Mouse (Mus musculus): ENCODE results near the gene Vps51.

Gene Vps51

DNA sequence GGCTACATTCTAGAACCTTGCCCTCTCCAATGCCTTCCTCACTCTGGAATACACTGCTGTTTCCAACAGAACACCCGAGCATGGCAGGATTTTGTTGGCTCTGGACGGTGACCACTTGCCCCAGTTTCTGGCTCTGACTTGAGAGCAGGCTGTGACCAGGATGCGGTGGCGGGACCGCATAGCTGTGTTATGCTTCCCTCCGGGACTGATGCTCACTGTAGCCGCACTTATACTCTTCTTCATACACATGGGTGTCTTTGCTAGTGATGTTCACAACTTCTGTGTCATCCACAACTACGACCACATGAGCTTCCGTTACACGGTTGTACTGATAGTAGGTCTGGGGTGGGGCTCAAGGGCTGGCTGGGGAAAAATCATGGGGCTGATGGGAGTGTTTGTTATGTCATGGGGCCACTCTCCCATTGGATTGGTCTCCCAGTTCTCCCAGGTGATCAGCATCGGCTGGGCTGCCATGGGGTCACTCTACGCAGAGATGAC, 3.0 kb upstream of the Vps51 start, which contains the start of gene Tmem262:
Tmem262 (plus strand) TSS at position 51 of the 498 bp plus-strand sequence.
- DNase-seq (ENCODE audit: low read depth) = no peak

DNA sequence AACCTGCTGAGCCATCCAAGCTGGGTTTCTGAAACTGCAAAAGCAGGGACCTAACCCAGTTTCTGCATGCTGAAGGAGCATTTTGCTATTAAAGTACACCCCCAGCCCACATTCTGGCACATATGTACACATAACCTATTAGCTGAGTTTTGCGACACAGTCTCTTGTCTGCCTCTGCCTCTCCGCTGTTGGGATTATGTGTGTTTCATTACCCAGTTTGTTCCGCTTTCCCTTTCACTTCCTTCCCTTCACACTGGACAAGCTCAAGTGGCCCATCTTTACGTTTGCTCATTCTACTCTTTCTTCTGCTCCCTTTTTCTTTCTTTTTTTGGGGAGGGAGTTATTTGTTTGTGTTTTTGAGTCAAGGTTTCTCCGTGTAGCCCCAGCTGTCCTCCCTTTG, 3.1 kb downstream of the Vps51 start:
- no peak for DNase-seq (ENCODE audit: low read depth)

DNA sequence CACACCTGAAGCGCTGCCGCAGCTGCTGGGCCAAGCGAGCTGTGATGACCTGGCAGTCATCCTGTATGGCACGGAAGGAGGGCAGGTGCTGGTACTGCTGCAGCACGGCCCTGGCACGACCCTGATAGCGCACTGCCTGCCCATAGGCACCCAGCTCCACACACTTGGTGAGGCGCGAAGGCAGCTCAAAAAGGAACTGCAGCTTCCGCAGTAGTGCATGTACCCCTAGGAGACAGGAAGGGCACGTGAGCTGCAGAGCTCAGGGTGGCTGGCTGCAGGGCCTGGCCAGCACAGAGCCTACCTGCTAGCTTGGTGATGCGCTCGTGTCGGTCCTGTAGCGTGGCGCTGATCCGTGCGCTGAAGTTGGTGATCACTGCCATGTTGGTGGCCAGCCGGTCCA, 5.8 kb downstream of the Vps51 start:
- DNase-seq (ENCODE audit: low read depth) = no peak

DNA sequence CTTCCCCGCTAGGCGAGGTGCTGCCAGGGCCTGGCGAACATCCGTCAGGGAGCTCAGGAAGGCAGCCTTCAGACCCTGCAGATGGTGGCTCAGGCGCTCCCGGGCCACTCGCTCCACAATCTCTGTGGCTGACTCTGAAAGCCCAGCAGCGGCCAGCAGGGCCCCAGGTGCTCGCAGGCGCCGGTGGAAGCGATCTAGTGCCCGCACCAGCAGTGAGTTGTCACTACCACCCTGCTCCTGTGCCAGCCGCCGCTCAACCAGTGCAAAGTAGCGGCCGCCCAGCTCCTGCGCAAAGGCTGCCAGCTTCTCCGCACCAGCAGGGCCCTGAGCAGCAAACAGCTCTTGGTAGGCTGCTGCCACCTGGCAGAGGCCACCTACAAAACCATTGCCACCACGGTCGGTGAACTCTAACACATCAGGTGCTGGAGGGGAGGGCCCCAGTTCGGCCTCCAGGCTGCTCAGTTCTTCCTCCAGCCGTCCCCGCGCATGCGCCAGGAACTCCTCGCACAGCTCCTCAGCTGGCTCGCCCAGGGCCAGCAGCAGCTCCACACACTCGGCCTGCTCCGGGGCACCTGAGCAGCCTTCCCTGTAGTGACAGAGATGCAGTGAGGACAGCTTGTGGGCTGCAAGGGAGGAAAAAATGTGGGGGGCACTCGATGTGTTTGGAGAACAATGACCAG, 6.3 kb downstream of the Vps51 start:
- DNase-seq (ENCODE audit: low read depth) = no peak

DNA sequence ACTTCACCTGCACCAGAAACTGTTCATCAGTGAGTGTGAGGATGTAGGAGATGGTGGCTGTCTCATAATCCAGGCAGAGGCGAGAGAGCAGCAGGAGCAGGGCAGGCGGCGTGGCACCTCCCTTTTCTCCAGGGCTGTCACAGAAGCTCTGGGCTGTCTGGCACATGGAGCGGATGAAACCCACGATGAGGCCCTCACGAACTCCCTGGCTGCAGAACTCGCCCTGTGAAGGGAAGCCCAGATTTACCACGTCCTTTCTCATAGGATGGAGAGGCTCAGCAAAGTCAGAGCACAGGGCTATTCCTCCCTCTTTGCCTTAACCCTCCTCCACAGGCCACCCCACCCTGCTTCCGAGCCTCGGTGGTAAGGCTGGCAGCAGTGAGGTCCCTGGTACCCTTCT, 7.2 kb downstream of the Vps51 start:
- DNase-seq (ENCODE audit: low read depth) = no peak

DNA sequence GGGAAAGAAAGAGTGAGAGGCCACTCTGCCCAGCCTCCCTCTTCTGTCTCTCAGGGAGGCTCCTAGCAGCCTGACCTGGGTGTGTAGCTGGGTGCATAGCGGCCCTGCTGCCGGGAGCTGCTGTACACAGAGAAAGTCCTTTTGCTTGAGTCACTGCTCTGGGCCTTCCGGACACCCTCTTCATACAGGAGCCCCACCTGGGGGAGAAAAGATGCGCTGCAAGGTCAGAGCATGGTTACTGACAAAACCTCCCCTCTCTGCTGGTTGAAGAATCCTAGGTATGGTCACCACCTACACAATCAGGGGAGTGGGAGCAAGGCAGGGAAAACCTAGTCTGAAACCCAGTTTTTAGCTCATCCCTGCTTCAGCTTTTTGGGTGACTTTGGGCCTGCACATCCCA, 8.1 kb downstream of the Vps51 start:
- no peak for DNase-seq (ENCODE audit: low read depth)

DNA sequence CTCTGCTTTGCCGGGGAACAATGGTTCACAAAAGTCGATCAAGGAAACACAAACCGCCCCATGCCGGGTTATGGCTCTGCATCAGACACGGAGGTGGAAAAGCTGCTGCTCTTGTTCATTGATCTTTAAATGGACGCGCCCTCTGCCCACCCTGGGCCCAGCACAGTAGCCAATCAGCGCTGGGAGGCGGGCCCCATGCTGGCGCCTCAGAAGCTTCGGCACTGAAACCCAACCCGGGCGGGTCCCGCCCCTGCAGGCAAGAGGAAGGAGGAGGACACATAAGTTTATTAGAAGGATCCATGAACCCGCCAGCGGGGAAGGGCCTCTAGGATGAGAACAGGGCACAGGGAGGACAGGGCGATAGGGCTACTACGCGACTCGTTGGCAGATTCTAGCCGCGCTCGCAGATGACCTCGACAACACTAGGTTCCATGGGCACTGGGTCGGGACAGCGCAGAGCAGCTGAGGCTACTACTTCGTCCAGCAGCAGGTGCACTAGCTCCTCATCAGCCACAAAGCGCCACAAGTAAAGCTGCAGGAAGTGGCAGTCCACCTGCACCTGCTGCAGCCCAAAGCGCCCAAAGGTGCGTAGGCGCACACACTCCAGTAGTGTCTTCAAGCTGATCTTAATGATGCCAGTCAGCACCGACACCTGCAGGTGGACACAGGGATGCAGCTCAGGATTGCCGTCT, 9.2 kb downstream of the Vps51 start, which contains the start of gene Tm7sf2:
Tm7sf2 (minus strand) TSS at position 650 of the 692 bp plus-strand sequence.
- DNase-seq (ENCODE audit: low read depth) = peak; percentile 93

DNA sequence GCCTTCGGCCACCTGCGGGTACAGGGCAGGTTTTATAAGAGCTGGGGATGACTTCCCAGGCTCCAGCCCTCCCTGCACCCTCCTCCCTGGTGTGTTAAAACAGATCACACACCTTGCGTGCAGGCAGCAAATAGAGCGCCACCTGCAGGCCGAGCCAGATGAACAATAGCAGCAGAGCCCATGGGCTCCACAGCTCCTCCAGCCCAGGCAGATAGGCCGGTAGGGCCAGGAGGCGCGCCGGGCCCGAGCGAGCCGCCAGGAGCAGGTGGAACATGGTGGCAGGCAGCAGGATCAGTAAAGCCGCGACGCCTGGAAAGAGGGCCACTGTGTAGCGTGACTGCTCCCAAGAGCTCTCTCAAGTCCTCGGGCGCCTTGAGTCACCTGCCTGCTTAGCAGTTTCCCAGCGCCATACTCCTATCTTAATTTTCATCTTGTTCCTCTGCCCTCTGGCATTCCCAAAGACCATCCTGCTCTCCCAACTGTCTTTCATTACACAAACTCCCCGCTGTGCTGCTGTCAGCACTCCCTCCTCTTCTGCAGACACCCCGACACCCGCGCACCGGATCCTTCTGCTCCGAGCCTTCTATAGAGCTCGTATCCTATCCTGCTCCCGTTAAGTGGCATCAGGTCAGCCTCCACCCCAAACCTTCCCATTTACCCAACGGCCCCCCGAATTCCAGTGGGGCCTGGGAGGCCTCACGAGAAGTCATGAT, 9.9 kb downstream of the Vps51 start:
- peak; percentile 91 for DNase-seq (ENCODE audit: low read depth)

DNA sequence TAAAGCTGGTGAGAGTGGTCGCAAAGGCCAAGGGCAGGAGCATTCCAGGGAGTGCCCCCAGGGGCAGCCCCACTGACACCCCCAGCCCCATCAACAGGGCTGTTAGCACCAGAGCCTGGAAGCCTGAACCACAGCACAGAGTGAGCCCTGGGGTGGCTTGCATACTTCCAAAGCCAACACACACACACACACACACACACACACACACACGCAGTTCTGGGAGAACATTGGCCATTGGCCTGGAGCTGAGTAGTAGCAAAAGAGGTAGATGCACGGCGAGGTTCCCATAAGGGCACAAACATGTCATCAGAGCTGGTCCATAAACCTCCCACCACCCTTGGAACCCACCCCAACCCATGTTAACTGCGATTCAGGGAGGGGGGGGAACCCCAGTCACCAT, 10.5 kb downstream of the Vps51 start:
- DNase-seq (ENCODE audit: low read depth) = no peak

DNA sequence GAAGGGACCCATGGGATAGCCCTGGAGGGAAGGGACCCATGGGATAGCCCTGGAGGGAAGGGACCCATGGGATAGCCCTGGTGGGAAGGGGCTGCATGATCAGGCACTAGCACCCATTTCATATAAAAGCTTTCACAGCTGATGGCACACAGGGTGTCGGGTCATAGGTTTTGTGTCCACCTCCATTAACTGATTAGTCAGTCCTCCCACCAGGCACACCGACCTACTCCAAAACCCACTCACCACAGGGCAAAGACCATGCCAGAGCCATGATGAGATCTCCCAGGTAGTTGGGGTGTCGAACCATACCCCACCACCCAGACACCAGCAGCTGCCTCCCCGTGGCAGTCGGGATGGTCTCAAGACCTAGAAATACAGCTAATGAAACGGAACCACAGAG, 13.9 kb downstream of the Vps51 start:
- no peak for DNase-seq (ENCODE audit: low read depth)

DNA sequence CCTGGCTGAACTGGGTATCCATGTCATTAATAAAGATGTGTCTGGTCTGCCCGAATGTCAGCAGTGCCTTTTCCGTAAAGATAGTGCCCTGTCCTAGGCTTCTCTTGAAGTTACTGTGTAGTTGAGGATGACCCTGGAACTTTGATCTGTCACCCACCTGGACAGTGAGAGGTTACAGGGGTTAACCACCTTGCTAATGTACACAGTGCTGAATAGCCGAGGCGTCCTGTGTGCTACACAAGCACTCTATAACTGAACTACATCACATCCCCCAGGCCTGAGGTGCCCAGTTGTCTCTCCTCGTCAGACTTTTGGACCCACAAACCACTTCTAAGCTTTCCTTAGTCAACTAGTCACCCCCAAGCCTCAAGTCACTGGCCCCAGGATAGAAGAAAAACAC, 14.6 kb downstream of the Vps51 start:
- DNase-seq (ENCODE audit: low read depth) = no peak

DNA sequence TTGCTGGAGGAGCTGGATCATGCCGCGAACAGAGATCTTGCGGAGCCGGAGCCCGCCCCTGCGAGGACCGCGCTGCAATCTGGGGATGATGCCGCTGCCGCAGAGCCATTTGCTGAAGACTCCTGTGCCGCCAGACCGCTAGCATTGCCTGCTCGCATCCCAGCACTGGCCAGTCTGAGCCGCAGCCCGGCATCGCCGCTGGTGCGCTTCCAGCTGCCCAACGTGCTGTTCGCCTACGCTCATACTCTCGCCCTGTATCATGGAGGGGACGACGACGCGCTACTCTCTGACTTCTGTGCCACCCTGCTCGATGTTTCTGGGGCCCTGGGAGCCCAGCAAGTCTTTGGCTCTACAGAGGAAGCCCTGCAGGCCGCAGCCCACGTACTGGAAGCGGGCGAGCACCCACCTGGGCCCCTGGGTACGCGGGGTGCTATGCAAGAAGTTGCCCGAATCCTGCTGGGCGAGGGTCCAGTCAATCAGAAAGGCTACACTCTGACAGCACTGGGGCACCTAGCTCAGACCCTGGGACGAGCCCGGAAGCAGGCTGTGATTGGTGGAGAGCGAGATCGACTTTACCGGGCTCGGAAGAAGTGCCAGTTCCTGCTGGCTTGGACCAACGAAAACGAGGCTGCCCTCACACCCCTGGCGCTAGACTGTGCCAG, 15.3 kb downstream of the Vps51 start:
- DNase-seq (ENCODE audit: low read depth) = peak; percentile 86

DNA sequence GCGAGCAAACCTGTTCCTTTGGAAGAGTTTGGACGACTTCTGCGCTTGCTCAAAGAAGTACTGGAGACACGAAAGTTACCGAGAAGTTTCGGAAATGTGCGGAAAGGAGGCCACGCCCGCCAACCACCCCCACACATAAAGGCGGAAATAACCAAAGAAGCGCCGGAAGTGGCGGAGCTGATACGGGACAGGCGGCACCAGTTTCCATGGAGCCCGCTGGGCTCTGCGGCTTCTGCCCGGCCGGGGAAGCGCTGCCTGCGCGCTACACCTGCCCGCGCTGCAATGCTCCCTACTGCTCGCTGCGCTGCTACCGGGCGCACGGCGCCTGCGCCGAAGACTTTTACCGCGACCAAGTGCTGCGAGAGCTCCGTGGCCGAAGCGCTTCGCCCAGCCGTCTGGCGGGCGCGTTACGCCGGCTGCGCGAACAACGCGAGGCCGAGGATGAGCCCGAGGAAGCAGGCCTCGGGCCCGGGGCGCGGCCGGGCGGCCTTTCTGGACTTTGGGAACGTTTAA, 16.0 kb downstream of the Vps51 start, which contains the start of gene Znhit2:
Znhit2 (plus strand) TSS at position 172 of the 513 bp plus-strand sequence.
- peak; percentile 95 for DNase-seq (ENCODE audit: low read depth)

DNA sequence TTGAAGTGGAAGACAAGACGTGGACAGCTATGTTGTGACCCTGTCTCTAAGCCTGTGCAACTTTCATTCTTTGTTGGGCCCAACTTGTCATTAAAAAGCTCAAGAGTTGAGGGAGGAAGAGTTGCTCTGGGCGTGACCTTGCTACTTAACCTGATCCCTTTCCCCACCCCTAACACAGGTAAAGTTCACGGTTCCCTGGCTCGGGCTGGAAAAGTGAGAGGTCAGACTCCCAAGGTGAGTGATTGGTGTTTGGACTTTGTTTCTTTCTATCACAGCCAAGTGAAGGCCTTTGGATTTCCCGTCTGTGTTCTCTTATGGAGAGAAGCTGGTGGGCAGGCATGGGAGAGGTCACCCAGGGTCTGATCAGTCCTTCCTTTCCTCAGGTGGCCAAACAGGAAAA, 18.1 kb downstream of the Vps51 start:
- DNase-seq (ENCODE audit: low read depth) = no peak

DNA sequence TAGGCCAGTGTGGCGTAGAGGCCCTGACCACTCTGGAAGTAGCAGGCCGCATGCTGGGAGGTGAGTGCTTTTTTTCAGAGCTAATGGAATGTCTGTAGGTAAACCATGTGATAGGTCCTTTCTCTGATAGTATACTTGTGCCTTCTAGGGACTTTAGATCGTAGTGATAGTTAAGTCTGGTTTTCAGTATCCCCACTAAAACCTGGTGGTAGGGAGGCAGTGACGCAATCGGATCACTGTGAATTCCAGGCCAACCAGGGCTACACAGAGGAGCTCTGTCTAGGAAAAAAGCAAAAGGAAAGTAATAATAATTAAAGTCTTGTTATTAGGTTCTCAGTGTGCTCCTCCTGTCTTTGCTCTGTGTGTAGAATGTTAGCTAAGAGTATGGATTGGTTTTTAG, 18.5 kb downstream of the Vps51 start:
- peak; percentile 29 for DNase-seq (ENCODE audit: low read depth)

DNA sequence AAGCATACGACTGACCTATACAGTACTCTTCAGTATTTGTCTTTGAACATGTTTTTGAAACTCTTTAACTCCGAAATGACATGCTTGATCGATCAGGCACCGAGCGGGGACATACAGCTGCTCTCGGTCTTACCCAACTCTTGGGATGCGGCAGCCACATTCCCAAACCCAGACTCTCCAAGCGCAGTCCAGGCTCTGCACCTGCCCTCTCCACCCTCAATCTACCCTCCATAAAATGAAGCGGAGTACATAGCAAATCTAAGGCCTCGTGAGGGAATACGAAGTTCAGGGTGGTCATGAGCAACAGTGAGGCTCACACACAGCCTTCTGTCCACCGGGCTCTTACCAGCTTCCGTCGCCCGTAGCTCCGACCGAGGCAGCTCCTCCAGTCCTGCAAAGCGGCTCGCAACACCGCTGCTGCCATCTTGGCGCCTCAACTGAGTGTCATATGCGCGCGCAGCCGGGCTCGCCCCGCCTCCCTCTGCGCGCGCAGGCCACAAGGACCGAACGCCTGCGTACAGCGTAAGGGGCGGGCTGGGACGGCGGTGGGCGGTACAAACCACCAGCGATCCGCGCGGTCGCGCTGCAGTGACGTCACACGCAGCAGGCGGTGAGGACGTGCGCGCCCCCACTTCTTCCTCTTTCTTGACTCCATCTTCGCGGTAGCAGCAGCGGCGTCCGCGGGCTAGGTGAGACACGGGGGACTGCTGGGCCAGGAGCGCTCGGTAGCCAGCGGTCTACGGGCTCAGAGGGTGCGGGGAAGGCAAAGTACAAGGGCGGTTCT, 19.5 kb downstream of the Vps51 start, which contains the start of the genes Mrpl49 and Fau:
Mrpl49 (minus strand) TSS at position 473 of the 784 bp plus-strand sequence.
Fau (plus strand) TSS at position 532 of the 784 bp plus-strand sequence.
- peak; percentile 98 for DNase-seq (ENCODE audit: low read depth)

DNA sequence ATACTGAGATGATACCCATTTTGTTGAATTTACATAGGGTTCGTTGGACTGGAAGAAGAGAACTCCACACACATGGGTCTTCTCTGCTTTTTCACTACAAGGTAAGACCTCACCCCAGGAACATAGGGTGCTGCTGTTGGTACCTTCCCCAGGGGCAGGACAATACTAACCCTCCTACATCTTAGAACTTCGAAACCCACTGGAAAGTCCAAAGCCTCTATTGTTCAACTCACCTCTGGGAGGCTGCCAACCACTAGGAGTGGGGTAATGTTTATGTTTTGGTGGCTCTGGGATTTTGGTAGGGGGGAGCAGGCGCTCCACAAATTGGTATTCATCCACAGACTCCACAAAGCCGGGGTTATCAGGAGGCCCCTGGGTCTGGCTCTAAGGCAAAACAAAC, 20.3 kb downstream of the Vps51 start:
- DNase-seq (ENCODE audit: low read depth) = no peak

DNA sequence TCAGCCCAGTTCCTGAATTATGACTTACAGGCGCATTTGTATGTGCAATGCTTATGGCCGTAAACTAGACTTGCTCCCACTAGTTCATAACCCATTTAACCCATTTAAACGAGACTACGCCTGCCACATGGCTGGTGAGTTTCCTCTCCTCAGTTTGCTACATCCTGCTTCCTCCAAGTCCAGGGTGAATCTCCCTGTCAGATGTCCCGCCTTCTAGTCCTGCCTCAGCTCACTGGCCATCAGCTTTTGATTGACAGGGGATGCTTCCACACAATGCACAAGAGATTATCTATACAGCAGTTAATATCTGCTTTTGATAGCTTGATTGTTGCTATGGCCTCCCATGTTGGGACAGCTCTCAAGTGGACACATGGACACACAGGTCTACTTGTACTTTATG, 22.7 kb downstream of the Vps51 start:
- peak; percentile 44 for DNase-seq (ENCODE audit: low read depth)

DNA sequence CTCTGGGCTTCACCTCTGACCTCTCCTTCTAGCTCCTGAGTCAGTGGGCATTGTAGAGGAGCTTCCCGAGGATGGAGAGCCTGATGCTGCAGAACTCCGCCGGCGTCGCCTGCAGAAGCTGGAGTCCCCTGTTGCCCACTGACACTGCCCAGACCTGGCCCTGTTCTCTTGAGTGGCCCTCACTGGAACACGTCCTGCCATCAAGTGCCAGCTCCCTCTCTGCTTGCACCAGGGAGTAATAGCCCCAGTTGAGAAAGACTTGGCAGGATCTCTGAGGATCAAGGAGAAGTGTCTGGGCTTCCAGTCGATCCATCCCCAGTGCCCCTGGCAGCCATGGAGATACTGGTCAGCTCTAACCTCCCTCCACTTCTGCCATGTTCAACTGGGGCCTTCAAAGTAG, 24.5 kb downstream of the Vps51 start:
- DNase-seq (ENCODE audit: low read depth) = no peak

DNA sequence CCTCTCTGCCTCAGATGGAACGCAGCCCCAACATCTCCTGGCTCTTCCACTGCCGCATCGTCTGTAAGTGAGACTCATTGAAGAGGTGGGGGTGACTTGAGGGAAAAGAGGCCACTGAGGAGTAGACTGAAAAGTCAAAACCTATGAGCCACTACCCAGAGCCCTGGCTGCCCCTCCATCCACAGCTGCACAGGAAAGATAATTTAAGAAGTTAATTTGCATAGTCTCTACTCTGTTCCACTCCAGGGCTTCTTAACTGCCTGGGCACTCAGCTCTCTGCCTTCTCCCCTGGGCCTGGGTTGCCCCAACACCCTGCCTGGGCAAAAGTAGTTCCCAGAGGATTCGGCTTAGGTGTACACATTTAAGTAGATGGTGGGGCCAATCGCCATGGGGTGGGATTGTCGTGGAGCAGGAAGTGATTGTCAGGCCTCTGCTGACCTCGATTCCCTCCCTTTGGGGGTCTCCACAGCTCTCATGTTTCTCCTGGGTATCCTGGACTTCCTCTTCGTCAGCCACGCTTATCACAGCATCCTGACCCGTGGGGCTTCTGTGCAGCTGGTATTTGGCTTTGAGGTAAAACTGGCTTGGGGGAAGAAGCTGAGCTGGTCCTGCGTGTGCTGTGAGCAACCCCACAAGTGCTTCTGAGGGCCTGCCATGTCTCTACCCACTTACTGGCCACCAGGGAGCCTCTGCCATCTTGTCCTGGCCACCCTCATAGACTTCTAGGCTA, 28.2 kb downstream of the Vps51 start:
- DNase-seq (ENCODE audit: low read depth) = no peak

DNA sequence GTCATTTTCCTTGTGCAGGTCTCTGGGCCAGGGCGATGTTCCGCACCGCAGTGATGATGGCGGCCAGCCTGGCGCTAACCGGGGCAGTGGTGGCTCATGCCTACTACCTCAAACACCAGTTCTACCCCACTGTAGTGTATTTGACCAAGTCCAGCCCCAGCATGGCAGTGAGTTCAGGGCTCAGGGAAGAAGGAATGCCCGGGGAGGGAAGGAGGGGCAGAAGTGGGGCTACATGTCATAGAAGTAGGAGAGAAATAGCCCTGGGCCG, 29.2 kb downstream of the Vps51 start:
- DNase-seq (ENCODE audit: low read depth) = no peak
